Mouse (Mus musculus) embryonic facial prominence, embryonic 13.5 days (tissue): Measurements from ENCODE around the gene Josd2. TPM values are rescaled to one million over a fixed set of nuclear protein-coding genes. Genes with fewer than 3 reads are reported as not detected.

ENCODE experiments used
- ATAC-seq: fragments of 200-750 bp; cut with Nextera tagmentation; 2 replicates; pipeline ENCODE4 v1.8.0; 2017; ENCODE audit warnings: low read depth; ENCODE audit not compliant: insufficient number of reproducible peaks, insufficient read depth, low FRiP score, low TSS enrichment
- H3K27ac ChIP-seq: fragments of 300-500 bp; sonication (generic); 2 replicates; pipeline ENCODE4 v1.5.1; 2015; ENCODE audit warnings: moderate library complexity, mild to moderate bottlenecking, inconsistent platforms
- H3K27me3 ChIP-seq: fragments of 300-500 bp; sonication (generic); 2 replicates; pipeline ENCODE4 v1.6.1; 2015; ENCODE audit warnings: mild to moderate bottlenecking, inconsistent platforms
- H3K36me3 ChIP-seq: fragments of 300-500 bp; sonication (generic); 2 replicates; pipeline ENCODE4 v1.6.1; 2015; ENCODE audit warnings: mild to moderate bottlenecking, inconsistent platforms
- H3K4me1 ChIP-seq: fragments of 300-500 bp; sonication (generic); 2 replicates; pipeline ENCODE4 v1.6.1; 2015; ENCODE audit warnings: inconsistent platforms
- H3K4me2 ChIP-seq: fragments of 300-500 bp; sonication (generic); 2 replicates; pipeline ENCODE4 v1.6.1; 2015; ENCODE audit warnings: moderate library complexity, mild to moderate bottlenecking, inconsistent platforms
- H3K4me3 ChIP-seq: fragments of 300-500 bp; sonication (generic); 2 replicates; pipeline ENCODE4 v1.5.1; 2015; ENCODE audit warnings: mild to moderate bottlenecking, inconsistent platforms
- H3K9ac ChIP-seq: fragments of 300-500 bp; sonication (generic); 2 replicates; pipeline ENCODE4 v1.6.1; 2015; ENCODE audit warnings: mild to moderate bottlenecking, inconsistent platforms
- H3K9me3 ChIP-seq: fragments of 300-500 bp; sonication (generic); 2 replicates; pipeline ENCODE4 v1.6.1; 2016; ENCODE audit warnings: inconsistent platforms
- WGBS: fragments of 180-500 bp; shearing (Covaris S2); methylation state at CpG from one replicate; pipeline ENCODE4 v1.1.7; 2015; ENCODE audit warnings: mixed read lengths; 5-methylcytosine and 5-hydroxymethylcytosine counted together
- polyA plus RNA-seq: library from polyadenylated mRNA; unstranded; fragments of >200 nt; fragmentation: Nextera tagmentation; extraction: Ambion mirVana; gene quantifications from 2 replicates; pipeline ENCODE4 v1.2.1, GENCODE M21; 2015

Gene Josd2
- polyA plus RNA-seq, 1 experiment from 2014 or later, result 93.6 TPM

DNA sequence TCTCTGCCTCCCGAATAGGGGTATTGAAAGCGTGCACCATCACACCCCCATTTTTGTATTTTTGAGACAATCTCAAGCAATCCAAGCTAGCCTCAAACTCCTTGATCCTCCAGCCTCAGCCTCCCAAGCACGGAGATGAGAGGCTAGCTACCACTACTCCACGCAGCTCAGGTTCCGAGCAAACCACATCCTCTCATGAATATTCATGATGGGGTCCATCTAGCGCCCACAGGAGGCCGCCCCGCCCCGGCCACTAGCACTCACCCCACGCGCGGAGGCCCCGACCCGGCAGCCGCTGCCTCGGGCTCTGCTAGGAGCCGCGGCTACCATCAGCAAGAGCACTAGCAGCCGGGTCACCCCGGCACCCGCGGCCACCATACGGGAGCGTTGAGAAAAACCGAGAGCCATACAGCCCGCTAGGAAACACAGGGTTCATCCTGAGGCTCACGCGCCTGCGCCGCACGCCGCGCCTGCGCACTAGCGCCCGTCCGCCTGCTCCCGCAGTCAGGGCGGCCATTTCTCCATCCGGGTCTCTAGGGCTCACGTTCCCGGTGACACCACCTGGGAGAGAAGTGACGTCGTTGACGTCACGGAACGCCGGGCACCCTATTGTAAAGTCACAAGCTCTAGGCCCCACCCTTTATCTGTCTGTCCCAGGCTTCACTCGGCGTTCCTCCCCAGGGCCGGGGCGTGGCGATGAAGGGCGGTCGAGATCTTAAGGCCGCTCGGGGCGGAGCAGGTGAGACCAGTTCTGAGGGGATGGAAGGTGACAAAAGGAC, 28.4 kb downstream of the Josd2 start, which contains the start of the genes Emc10 and Fam71e1:
TSS of gene Emc10 (minus strand) at position 538 of the 779 bp plus-strand sequence.
TSS of gene Fam71e1 (plus strand) at position 590 of the 779 bp plus-strand sequence.
- H3K4me3 ChIP-seq, result peak within 1 kb of the TSS; percentile 63
- peak within 1 kb of the TSS; percentile 94 for H3K27ac ChIP-seq
- H3K9me3 ChIP-seq, result no peaks in the 10 kb centered on the region
- H3K4me1 ChIP-seq, result peaks cover 19% of the 10 kb centered on the region
- peak; percentile 89 for ATAC-seq
- under 1% methylated on average over 58 of the region's 58 CpGs for WGBS
- peak within 1 kb of the TSS; percentile 86 for H3K9ac ChIP-seq
- peaks cover 5% of the 10 kb centered on the region; the same call in 1 of the 2 replicates for H3K27me3 ChIP-seq
- peaks cover 36% of the 10 kb centered on the region for H3K36me3 ChIP-seq
- peak within 1 kb of the TSS; percentile 84 for H3K4me2 ChIP-seq

DNA sequence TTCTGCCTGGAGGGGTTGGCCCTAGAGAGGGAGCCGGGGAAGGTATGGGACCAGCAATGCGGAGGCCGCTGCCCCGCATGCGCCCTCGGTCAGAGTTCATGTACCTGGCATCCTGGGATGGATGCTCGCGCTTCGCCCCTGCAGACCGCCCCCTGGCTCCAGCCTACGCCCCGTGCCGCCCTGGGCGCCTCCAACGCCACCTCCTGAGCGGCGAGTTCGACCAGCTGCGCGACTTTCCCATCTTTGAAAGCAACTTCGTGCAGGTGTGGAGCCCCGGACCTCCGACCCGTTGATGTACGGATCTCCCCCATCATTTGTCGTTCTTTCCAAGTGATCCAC, 29.0 kb downstream of the Josd2 start:
- Histone ChIP-seq H3K9me3 (no peaks in the 10 kb centered on the region), H3K4me1 (peaks cover 19% of the 10 kb centered on the region), H3K27me3 (peaks cover 5% of the 10 kb centered on the region; the same call in 1 of the 2 replicates), H3K9ac (peak overlapping the region; percentile 86), H3K27ac (peak overlapping the region; percentile 94), H3K36me3 (peaks cover 30% of the 10 kb centered on the region), H3K4me2 (peak overlapping the region; percentile 84), H3K4me3 (peak overlapping the region; percentile 63)
- WGBS, result 1% methylated on average over 26 of the region's 26 CpGs
- ATAC-seq, result no peak; the same call in 1 of the 2 replicates

DNA sequence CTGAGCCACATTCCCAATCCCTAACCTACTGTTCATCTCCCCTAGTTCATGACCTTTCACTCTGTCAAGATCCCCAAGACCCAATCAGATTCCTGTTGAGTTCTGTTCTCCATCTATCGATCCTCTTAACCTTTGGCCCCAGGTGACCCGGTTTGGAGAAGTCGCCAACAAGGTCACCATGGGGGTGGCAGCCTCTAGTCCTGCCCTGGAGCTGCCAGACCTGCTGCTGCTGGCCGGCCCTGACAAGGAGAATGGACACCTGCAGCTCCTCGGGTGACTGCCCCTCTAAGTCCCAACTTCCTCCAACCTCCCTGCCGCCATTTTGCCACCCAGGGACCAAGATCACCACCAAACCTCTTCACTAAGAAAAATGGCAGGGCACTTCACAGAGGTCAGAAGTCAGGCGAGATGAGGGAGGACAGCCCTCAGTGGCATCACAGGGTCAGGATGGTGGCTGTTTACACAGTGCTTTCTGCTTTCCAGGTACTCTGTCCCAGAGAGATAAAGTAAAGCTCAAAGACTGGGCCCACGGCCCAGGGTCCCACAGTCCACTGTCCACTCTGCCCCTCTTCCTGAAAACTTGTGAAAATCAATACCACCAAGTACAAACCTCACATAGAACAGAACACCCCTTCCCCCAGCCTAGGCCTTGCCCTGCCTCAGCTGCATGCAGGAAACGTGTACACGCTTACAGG, 29.7 kb downstream of the Josd2 start:
- no peak for ATAC-seq
- H3K27me3 ChIP-seq, result peaks cover 5% of the 10 kb centered on the region; the same call in 1 of the 2 replicates
- H3K9ac ChIP-seq, result peak overlapping the region; percentile 86
- peaks cover 23% of the 10 kb centered on the region for H3K36me3 ChIP-seq
- WGBS, result 81% methylated on average over 10 of the region's 10 CpGs
- 0 out of 2 replicates have a peak overlapping the region, but pooled peaks have one; percentile 94 for H3K27ac ChIP-seq
- peak overlapping the region; percentile 63 for H3K4me3 ChIP-seq
- peaks cover 19% of the 10 kb centered on the region for H3K4me1 ChIP-seq
- peak overlapping the region; percentile 84 for H3K4me2 ChIP-seq
- no peaks in the 10 kb centered on the region for H3K9me3 ChIP-seq

DNA sequence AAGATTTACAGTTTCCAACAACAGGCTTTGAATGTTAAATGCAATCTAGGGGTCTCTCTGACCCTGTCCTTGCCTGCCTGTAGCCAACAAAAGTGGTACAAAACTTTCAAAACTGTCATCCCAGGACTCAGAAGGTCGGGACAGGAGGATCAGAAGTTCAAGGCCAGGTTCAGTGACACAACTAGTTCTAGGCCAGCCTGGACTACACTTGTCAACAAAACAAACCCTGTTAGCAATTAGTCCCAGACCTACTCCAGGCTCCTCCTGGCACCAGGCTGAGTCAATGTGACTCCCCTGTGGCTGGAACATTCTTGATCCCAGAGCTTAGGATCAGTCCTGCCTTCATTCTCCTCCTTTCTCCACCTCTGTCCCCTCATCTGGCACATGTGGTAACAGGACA, 31.1 kb downstream of the Josd2 start:
- ATAC-seq, result no peak
- Histone ChIP-seq H3K9ac (no peak overlapping the region), H3K4me3 (no peak overlapping the region), H3K4me2 (no peak overlapping the region), H3K4me1 (peaks cover 19% of the 10 kb centered on the region), H3K27ac (no peak overlapping the region), H3K27me3 (peaks cover 5% of the 10 kb centered on the region; the same call in 1 of the 2 replicates), H3K36me3 (peaks cover 8% of the 10 kb centered on the region; the same call in 1 of the 2 replicates), H3K9me3 (no peaks in the 10 kb centered on the region)
- WGBS, result 64% methylated on average over 1 of the region's 1 CpGs

DNA sequence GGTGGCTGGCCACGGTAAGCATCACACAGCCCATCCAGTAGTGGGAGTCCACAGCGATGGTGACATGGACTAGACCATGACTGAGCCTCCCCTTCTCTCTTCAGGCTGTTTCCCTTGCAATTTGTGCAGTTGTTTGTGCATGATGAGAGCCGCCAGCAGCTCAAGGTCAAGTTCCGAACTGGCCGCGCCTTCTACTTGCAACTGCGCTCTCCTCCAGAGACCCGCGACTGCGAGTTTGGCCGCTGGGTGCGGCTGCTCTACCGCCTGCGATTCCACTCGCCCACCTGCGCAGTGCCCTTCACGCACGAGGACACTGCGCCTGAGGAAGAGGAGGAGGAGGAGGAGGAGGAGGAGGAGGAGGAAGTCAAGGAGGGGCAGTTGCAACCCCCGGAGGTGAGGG, 32.3 kb downstream of the Josd2 start:
- ATAC-seq, result no peak
- Histone ChIP-seq H3K27ac (no peak overlapping the region), H3K4me3 (no peak overlapping the region), H3K9ac (no peak overlapping the region), H3K9me3 (no peaks in the 10 kb centered on the region), H3K4me2 (no peak overlapping the region), H3K36me3 (no peaks in the 10 kb centered on the region), H3K4me1 (peaks cover 14% of the 10 kb centered on the region), H3K27me3 (peaks cover 5% of the 10 kb centered on the region; the same call in 1 of the 2 replicates)
- WGBS, result 64% methylated on average over 20 of the region's 20 CpGs

DNA sequence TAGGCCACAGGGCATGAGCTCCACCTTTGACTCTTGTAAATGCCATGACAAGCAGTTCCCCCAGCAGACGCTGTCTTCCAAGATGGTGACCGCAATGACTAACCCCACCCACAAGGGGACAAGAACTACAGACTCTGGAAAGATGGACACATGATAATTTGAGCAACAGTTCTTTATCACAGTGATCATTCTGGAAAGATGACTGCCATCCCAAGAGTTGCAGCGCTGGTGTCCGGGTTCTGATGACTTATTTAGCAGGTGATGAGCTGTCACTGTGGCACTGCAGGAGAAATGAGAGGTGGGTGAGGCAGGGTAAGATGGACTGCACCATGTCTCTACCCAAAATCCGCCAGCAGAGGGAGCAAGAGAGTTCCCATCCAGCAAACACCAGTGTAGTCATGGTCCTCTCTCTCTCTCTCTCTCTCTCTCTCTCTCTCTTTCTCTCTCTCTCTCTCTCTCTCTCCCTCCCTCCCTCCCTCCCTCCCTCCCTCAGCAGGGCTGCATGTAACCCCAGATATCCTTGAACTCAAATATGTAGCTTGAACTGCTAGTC, 33.9 kb downstream of the Josd2 start:
- peaks cover 7% of the 10 kb centered on the region for H3K4me1 ChIP-seq
- no peak overlapping the region for H3K4me2 ChIP-seq
- H3K9me3 ChIP-seq, result no peaks in the 10 kb centered on the region
- H3K9ac ChIP-seq, result no peak overlapping the region
- ATAC-seq, result no peak
- no peak overlapping the region for H3K27ac ChIP-seq
- peaks cover 8% of the 10 kb centered on the region; the same call in 1 of the 2 replicates for H3K27me3 ChIP-seq
- no peak overlapping the region for H3K4me3 ChIP-seq
- no peaks in the 10 kb centered on the region for H3K36me3 ChIP-seq
- 41% methylated on average over 5 of the region's 5 CpGs for WGBS

DNA sequence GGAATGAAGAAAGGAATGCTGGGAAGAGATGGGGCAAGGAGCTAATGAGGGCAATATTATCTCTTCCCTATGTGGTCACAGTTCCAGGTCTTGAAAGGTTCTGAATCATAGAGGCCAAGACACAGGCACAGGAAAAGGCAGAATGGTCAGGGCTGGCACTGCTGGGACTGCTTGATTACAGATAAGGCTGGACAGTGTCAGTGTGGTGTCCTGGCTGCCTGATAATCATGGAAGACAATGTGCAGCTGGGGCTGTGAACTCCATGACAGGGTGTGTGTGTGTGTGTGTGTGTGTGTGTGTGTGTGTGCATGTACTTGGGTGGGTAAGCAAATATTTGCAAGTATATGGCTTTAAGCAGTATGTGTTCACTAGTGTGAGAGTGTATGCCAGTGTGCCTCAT, 39.7 kb downstream of the Josd2 start:
- Histone ChIP-seq H3K36me3 (no peaks in the 10 kb centered on the region), H3K4me3 (no peak overlapping the region), H3K27me3 (peaks cover 17% of the 10 kb centered on the region), H3K9me3 (no peaks in the 10 kb centered on the region), H3K27ac (no peak overlapping the region), H3K4me1 (no peaks in the 10 kb centered on the region), H3K4me2 (no peak overlapping the region), H3K9ac (no peak overlapping the region)
- ATAC-seq, result no peak

DNA sequence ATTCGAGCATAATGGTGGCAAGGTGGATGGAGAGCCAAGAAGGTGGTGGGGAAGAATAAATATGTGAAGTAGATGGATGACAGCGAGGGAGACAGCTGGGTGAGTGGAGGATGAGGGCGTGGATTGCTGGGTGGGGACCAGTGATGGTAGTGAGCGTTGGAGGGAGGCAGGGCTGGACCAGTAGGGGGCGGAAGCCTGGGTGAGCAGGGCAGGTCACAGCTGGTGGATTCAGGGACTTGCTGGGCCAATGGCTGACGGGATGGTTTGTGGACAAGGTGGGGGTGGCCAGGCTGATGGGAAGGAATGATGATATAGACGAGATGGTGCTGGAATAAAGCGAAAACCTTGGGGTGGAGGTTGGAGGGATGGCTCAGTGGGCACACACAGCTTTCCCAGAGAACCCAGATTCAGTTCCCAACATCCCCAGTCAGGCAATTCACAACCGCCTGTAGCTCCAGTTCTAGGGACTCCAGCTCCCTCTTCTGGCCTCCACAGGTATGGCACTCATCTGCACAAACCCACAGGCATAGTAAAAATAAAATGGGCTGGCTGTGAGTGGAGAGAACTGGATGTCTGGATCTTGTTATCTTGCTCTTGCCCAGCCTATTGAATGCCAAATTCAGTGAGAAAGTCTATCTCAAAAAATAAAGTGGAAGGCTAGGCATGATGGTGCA, 51.6 kb downstream of the Josd2 start:
- Histone ChIP-seq H3K4me1 (peaks cover 6% of the 10 kb centered on the region), H3K36me3 (no peaks in the 10 kb centered on the region), H3K9me3 (no peaks in the 10 kb centered on the region), H3K4me2 (no peak overlapping the region), H3K27me3 (peaks cover 50% of the 10 kb centered on the region), H3K27ac (no peak overlapping the region), H3K4me3 (no peak overlapping the region), H3K9ac (no peak overlapping the region)
- 69% methylated on average over 9 of the region's 9 CpGs for WGBS
- ATAC-seq, result no peak

DNA sequence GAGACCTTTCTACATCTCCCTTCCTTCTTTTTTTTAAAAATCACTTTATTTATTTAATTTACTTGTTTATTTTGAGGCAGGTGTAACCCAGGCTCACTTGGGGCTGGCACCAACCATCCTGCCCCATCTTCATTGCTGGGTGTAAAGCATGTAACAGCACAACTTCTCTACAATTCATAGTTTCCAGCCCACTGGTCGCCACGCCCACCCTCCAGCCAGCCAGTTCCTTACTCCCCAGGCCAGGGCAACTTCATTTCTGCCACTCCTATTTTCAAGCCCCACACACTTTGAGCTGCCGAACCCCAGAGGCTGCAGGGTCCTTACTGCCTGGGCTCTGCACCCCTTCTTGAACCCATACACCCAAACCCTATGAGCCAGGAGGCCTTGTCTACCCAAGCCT, 53.2 kb downstream of the Josd2 start:
- Histone ChIP-seq H3K9me3 (no peaks in the 10 kb centered on the region), H3K27me3 (peaks cover 59% of the 10 kb centered on the region), H3K4me2 (no peak overlapping the region), H3K9ac (no peak overlapping the region), H3K36me3 (no peaks in the 10 kb centered on the region), H3K4me3 (no peak overlapping the region), H3K27ac (no peak overlapping the region), H3K4me1 (peaks cover 18% of the 10 kb centered on the region)
- 72% methylated on average over 3 of the region's 3 CpGs for WGBS
- ATAC-seq, result no peak
